Mouse (Mus musculus): ENCODE measurements around the gene Gm21985. TPM values are rescaled to one million over a fixed set of nuclear protein-coding genes. Genes with fewer than 3 reads are reported as not detected.
"Not testable (repeated sequence)": the region's sequence is repeated elsewhere in the genome, so short reads cannot be mapped to it uniquely, and the experiment has no call there.

Gm21985 gene
- total RNA-seq, 1 experiment from 2014 or later = not detected

GRCm38 (mm10) chr2:112367222-112367621 lies 101.1 kb downstream of the Gm21985 start:
- peak; percentile 36 to 52; a peak in 2 of 4 replicates for ATAC-seq (replicated peaks in 1 of 2; ENCODE audit: insufficient read depth in 1 of 2, low FRiP score in 2 of 2, low TSS enrichment in 1 of 2, low read depth in 1 of 2, poor library complexity in 2 of 2, severe bottlenecking in 2 of 2)

GRCm38 (mm10) chr2:112367726-112368673 lies 101.9 kb downstream of the Gm21985 start, which contains the start of gene Emc4:
Gene Emc4 (minus strand): TSS chr2:112368027.
- peak; percentile 90 to 94 for ATAC-seq (replicated peaks in 1 of 2; ENCODE audit: insufficient read depth in 1 of 2, low FRiP score in 2 of 2, low TSS enrichment in 1 of 2, low read depth in 1 of 2, poor library complexity in 2 of 2, severe bottlenecking in 2 of 2)

GRCm38 (mm10) chr2:112369941-112370340 lies 103.8 kb downstream of the Gm21985 start:
- no peak for ATAC-seq (replicated peaks in 1 of 2; ENCODE audit: insufficient read depth in 1 of 2, low FRiP score in 2 of 2, low TSS enrichment in 1 of 2, low read depth in 1 of 2, poor library complexity in 2 of 2, severe bottlenecking in 2 of 2)

- no peak for ATAC-seq (replicated peaks in 1 of 2; ENCODE audit: insufficient read depth in 1 of 2, low FRiP score in 2 of 2, low TSS enrichment in 1 of 2, low read depth in 1 of 2, poor library complexity in 2 of 2, severe bottlenecking in 2 of 2)
These were observed 107.0 kb downstream of the Gm21985 start for GRCm38 (mm10) chr2:112373141-112373540.

- peak; percentile 19 to 37; a peak in 3 of 4 replicates for ATAC-seq (replicated peaks in 1 of 2; ENCODE audit: insufficient read depth in 1 of 2, low FRiP score in 2 of 2, low TSS enrichment in 1 of 2, low read depth in 1 of 2, poor library complexity in 2 of 2, severe bottlenecking in 2 of 2)
These were observed 108.5 kb downstream of the Gm21985 start for GRCm38 (mm10) chr2:112374610-112375009.

GRCm38 (mm10) chr2:112378973-112379898 lies 113.1 kb downstream of the Gm21985 start, which contains the start of gene Katnbl1:
Gene Katnbl1 (plus strand): TSS chr2:112379211.
- peak; percentile 92 to 96 for ATAC-seq (replicated peaks in 1 of 2; ENCODE audit: insufficient read depth in 1 of 2, low FRiP score in 2 of 2, low TSS enrichment in 1 of 2, low read depth in 1 of 2, poor library complexity in 2 of 2, severe bottlenecking in 2 of 2)

GRCm38 (mm10) chr2:112380131-112380530 lies 114.0 kb downstream of the Gm21985 start:
- no peak for ATAC-seq (replicated peaks in 1 of 2; ENCODE audit: insufficient read depth in 1 of 2, low FRiP score in 2 of 2, low TSS enrichment in 1 of 2, low read depth in 1 of 2, poor library complexity in 2 of 2, severe bottlenecking in 2 of 2)

GRCm38 (mm10) chr2:112381219-112381618 lies 115.1 kb downstream of the Gm21985 start:
- ATAC-seq (replicated peaks in 1 of 2; ENCODE audit: insufficient read depth in 1 of 2, low FRiP score in 2 of 2, low TSS enrichment in 1 of 2, low read depth in 1 of 2, poor library complexity in 2 of 2, severe bottlenecking in 2 of 2) = no peak

- ATAC-seq (replicated peaks in 1 of 2; ENCODE audit: insufficient read depth in 1 of 2, low FRiP score in 2 of 2, low TSS enrichment in 1 of 2, low read depth in 1 of 2, poor library complexity in 2 of 2, severe bottlenecking in 2 of 2) = no peak
These were observed 124.7 kb downstream of the Gm21985 start for GRCm38 (mm10) chr2:112390843-112391242.

GRCm38 (mm10) chr2:112391346-112392000 lies 125.4 kb downstream of the Gm21985 start:
- no peak for ATAC-seq (replicated peaks in 1 of 2; ENCODE audit: insufficient read depth in 1 of 2, low FRiP score in 2 of 2, low TSS enrichment in 1 of 2, low read depth in 1 of 2, poor library complexity in 2 of 2, severe bottlenecking in 2 of 2)

GRCm38 (mm10) chr2:112392689-112393088 lies 126.6 kb downstream of the Gm21985 start:
- ATAC-seq (replicated peaks in 1 of 2; ENCODE audit: insufficient read depth in 1 of 2, low FRiP score in 2 of 2, low TSS enrichment in 1 of 2, low read depth in 1 of 2, poor library complexity in 2 of 2, severe bottlenecking in 2 of 2) = peak in 1 of 2 experiments; percentile 33; a peak in 1 of 4 replicates

GRCm38 (mm10) chr2:112393958-112394357 lies 127.8 kb downstream of the Gm21985 start:
- ATAC-seq (replicated peaks in 1 of 2; ENCODE audit: insufficient read depth in 1 of 2, low FRiP score in 2 of 2, low TSS enrichment in 1 of 2, low read depth in 1 of 2, poor library complexity in 2 of 2, severe bottlenecking in 2 of 2) = no peak

GRCm38 (mm10) chr2:112396649-112397048 lies 130.5 kb downstream of the Gm21985 start:
- peak in 1 of 2 experiments; percentile 29; a peak in 1 of 4 replicates for ATAC-seq (replicated peaks in 1 of 2; ENCODE audit: insufficient read depth in 1 of 2, low FRiP score in 2 of 2, low TSS enrichment in 1 of 2, low read depth in 1 of 2, poor library complexity in 2 of 2, severe bottlenecking in 2 of 2)

GRCm38 (mm10) chr2:112407030-112407429 lies 140.9 kb downstream of the Gm21985 start:
- no peak for ATAC-seq (replicated peaks in 1 of 2; ENCODE audit: insufficient read depth in 1 of 2, low FRiP score in 2 of 2, low TSS enrichment in 1 of 2, low read depth in 1 of 2, poor library complexity in 2 of 2, severe bottlenecking in 2 of 2)

- ATAC-seq (replicated peaks in 1 of 2; ENCODE audit: insufficient read depth in 1 of 2, low FRiP score in 2 of 2, low TSS enrichment in 1 of 2, low read depth in 1 of 2, poor library complexity in 2 of 2, severe bottlenecking in 2 of 2) = no peak
These were observed 159.2 kb downstream of the Gm21985 start for GRCm38 (mm10) chr2:112425308-112425707.

GRCm38 (mm10) chr2:112428534-112428933 lies 162.4 kb downstream of the Gm21985 start:
- ATAC-seq (replicated peaks in 1 of 2; ENCODE audit: insufficient read depth in 1 of 2, low FRiP score in 2 of 2, low TSS enrichment in 1 of 2, low read depth in 1 of 2, poor library complexity in 2 of 2, severe bottlenecking in 2 of 2) = not testable (repeated sequence)

GRCm38 (mm10) chr2:112429665-112430064 lies 163.6 kb downstream of the Gm21985 start:
- ATAC-seq (replicated peaks in 1 of 2; ENCODE audit: insufficient read depth in 1 of 2, low FRiP score in 2 of 2, low TSS enrichment in 1 of 2, low read depth in 1 of 2, poor library complexity in 2 of 2, severe bottlenecking in 2 of 2) = no peak
